Mouse (Mus musculus) kidney, embryonic 16.5 days (tissue): ENCODE measurements at regions not wholly inside any gene's neighbourhood (a gene's known extent, or its start where the extent isn't known, plus 50 kb on each side); places are given as distances from the start of the nearest gene placed in this dataset.

ENCODE experiments used
- ATAC-seq: fragments of 200-750 bp; cut with Nextera tagmentation; 2 replicates; pipeline ENCODE4 v1.8.0; 2017; ENCODE audit warnings: moderate TSS enrichment; ENCODE audit not compliant: low FRiP score, low TSS enrichment
- H3K27ac ChIP-seq: fragments of 300-500 bp; sonication (generic); 2 replicates; pipeline ENCODE4 v1.5.1; 2014; ENCODE audit warnings: low read length
- H3K27me3 ChIP-seq: fragments of 300-500 bp; sonication (generic); 2 replicates; pipeline ENCODE4 v1.6.1; 2014; ENCODE audit warnings: low read length, control low read depth, mixed read lengths; ENCODE audit not compliant: insufficient read depth
- H3K36me3 ChIP-seq: fragments of 300-500 bp; sonication (generic); 2 replicates; pipeline ENCODE4 v1.6.1; 2014; ENCODE audit warnings: low read length, control low read depth, mixed read lengths; ENCODE audit not compliant: insufficient read depth
- H3K4me1 ChIP-seq: fragments of 300-500 bp; sonication (generic); 2 replicates; pipeline ENCODE4 v1.6.1; 2014; ENCODE audit warnings: low read length, control low read depth, mixed read lengths; ENCODE audit not compliant: insufficient read depth
- H3K4me2 ChIP-seq: fragments of 300-500 bp; sonication (generic); replicated peaks from 2 replicates; pipeline ENCODE4 v1.6.1; 2014; ENCODE audit warnings: low read depth, low read length
- H3K4me3 ChIP-seq: fragments of 300-500 bp; sonication (generic); 2 replicates; pipeline ENCODE4 v1.5.1; 2014; ENCODE audit warnings: mild to moderate bottlenecking, low read length
- H3K9ac ChIP-seq: fragments of 300-500 bp; sonication (generic); replicated peaks from 2 replicates; pipeline ENCODE4 v1.6.1; 2014; ENCODE audit warnings: low read length
- H3K9me3 ChIP-seq: fragments of 300-500 bp; sonication (generic); 2 replicates; pipeline ENCODE4 v1.6.1; 2016; ENCODE audit warnings: low read length, control low read depth
- WGBS: fragments of 180-500 bp; shearing (Covaris S2); extraction: QIAGEN DNeasy Blood & Tissue Kit; methylation state at CpG from one replicate; pipeline ENCODE4 v1.1.7; 2014; 5-methylcytosine and 5-hydroxymethylcytosine counted together

- ATAC-seq: no peak
- no peaks in the 10 kb centered on the region for H3K9me3 ChIP-seq
- no peak overlapping the region for H3K27ac ChIP-seq
- H3K36me3 ChIP-seq: no peaks in the 10 kb centered on the region
- H3K4me2 ChIP-seq: no peak overlapping the region
- H3K27me3 ChIP-seq: no peaks in the 10 kb centered on the region
- H3K4me1 ChIP-seq: no peaks in the 10 kb centered on the region
- H3K9ac ChIP-seq: no peak overlapping the region
- H3K4me3 ChIP-seq: no peak overlapping the region
- 63% methylated on average over 6 of the region's 6 CpGs for WGBS
Observed at GRCm38 (mm10) chr9:46512276-46513051, 192.7 kb upstream of the 4931429L15Rik start.

GRCm38 (mm10) chr9:46511307-46511706 lies 191.5 kb upstream of the 4931429L15Rik start:
- no peak for ATAC-seq
- WGBS: 63% methylated on average over 6 of the region's 6 CpGs
- no peak overlapping the region for H3K4me3 ChIP-seq
- H3K4me2 ChIP-seq: no peak overlapping the region
- no peaks in the 10 kb centered on the region for H3K4me1 ChIP-seq
- H3K27ac ChIP-seq: no peak overlapping the region
- no peaks in the 10 kb centered on the region for H3K9me3 ChIP-seq
- no peak overlapping the region for H3K9ac ChIP-seq
- no peaks in the 10 kb centered on the region for H3K27me3 ChIP-seq
- no peaks in the 10 kb centered on the region for H3K36me3 ChIP-seq

- Histone ChIP-seq H3K9me3 (no peaks in the 10 kb centered on the region), H3K4me2 (no peak overlapping the region), H3K27me3 (no peaks in the 10 kb centered on the region), H3K36me3 (no peaks in the 10 kb centered on the region), H3K27ac (no peak overlapping the region), H3K4me1 (no peaks in the 10 kb centered on the region), H3K4me3 (no peak overlapping the region), H3K9ac (no peak overlapping the region)
- ATAC-seq: no peak
- 66% methylated on average over 5 of the region's 5 CpGs for WGBS
Observed at GRCm38 (mm10) chr9:46509896-46510295, 190.1 kb upstream of the 4931429L15Rik start.

GRCm38 (mm10) chr9:46509458-46509857 lies 189.7 kb upstream of the 4931429L15Rik start:
- Histone ChIP-seq H3K27me3 (no peaks in the 10 kb centered on the region), H3K27ac (no peak overlapping the region), H3K4me2 (no peak overlapping the region), H3K9ac (no peak overlapping the region), H3K9me3 (no peaks in the 10 kb centered on the region), H3K36me3 (no peaks in the 10 kb centered on the region), H3K4me3 (no peak overlapping the region), H3K4me1 (no peaks in the 10 kb centered on the region)
- WGBS: 15% methylated on average over 5 of the region's 5 CpGs
- ATAC-seq: no peak

- Histone ChIP-seq H3K27ac (no peak overlapping the region), H3K4me3 (no peak overlapping the region), H3K4me1 (no peaks in the 10 kb centered on the region), H3K9ac (no peak overlapping the region), H3K9me3 (no peaks in the 10 kb centered on the region), H3K4me2 (no peak overlapping the region), H3K36me3 (no peaks in the 10 kb centered on the region), H3K27me3 (no peaks in the 10 kb centered on the region)
- no peak for ATAC-seq
- 80% methylated on average over 4 of the region's 4 CpGs for WGBS
Observed at GRCm38 (mm10) chr9:46507036-46507435, 187.2 kb upstream of the 4931429L15Rik start.

- Histone ChIP-seq H3K27me3 (no peaks in the 10 kb centered on the region), H3K4me2 (no peak overlapping the region; the same call in 1 of the 2 replicates), H3K4me3 (no peak overlapping the region), H3K27ac (no peak overlapping the region), H3K9me3 (no peaks in the 10 kb centered on the region), H3K36me3 (no peaks in the 10 kb centered on the region), H3K4me1 (no peaks in the 10 kb centered on the region), H3K9ac (no peak overlapping the region)
- 20% methylated on average over 12 of the region's 12 CpGs for WGBS
- no peak for ATAC-seq
Observed at GRCm38 (mm10) chr9:46504536-46504935, 184.8 kb upstream of the 4931429L15Rik start.

GRCm38 (mm10) chr9:46504133-46504416 lies 184.3 kb upstream of the 4931429L15Rik start:
- Histone ChIP-seq H3K4me1 (no peaks in the 10 kb centered on the region), H3K4me2 (no peak overlapping the region), H3K27ac (no peak overlapping the region), H3K36me3 (no peaks in the 10 kb centered on the region), H3K4me3 (no peak overlapping the region), H3K27me3 (no peaks in the 10 kb centered on the region), H3K9me3 (no peaks in the 10 kb centered on the region), H3K9ac (no peak overlapping the region)
- WGBS: 63% methylated on average over 3 of the region's 3 CpGs
- ATAC-seq: no peak

GRCm38 (mm10) chr9:46503321-46504132 lies 183.7 kb upstream of the 4931429L15Rik start:
- H3K4me2 ChIP-seq: no peak overlapping the region

GRCm38 (mm10) chr9:46499426-46499825 lies 179.6 kb upstream of the 4931429L15Rik start:
- no peaks in the 10 kb centered on the region for H3K36me3 ChIP-seq
- WGBS: 20% methylated on average over 2 of the region's 2 CpGs
- no peak for ATAC-seq

More at GRCm38 (mm10) chr9:46503321-46504132, 183.7 kb upstream of the 4931429L15Rik start:
- H3K9ac ChIP-seq: no peak overlapping the region
- H3K4me1 ChIP-seq: no peaks in the 10 kb centered on the region
- no peaks in the 10 kb centered on the region for H3K27me3 ChIP-seq
- no peaks in the 10 kb centered on the region for H3K9me3 ChIP-seq
- ATAC-seq: no peak
- H3K36me3 ChIP-seq: no peaks in the 10 kb centered on the region
- H3K4me3 ChIP-seq: no peak overlapping the region
- no peak overlapping the region for H3K27ac ChIP-seq
- WGBS: 84% methylated on average over 8 of the region's 8 CpGs

GRCm38 (mm10) chr9:46498861-46499260 lies 179.1 kb upstream of the 4931429L15Rik start:
- Histone ChIP-seq H3K27me3 (no peaks in the 10 kb centered on the region), H3K27ac (no peak overlapping the region), H3K36me3 (no peaks in the 10 kb centered on the region), H3K4me2 (no peak overlapping the region), H3K4me1 (peaks cover 10% of the 10 kb centered on the region), H3K4me3 (no peak overlapping the region), H3K9ac (no peak overlapping the region), H3K9me3 (no peaks in the 10 kb centered on the region)
- 60% methylated on average over 5 of the region's 5 CpGs for WGBS
- no peak for ATAC-seq

More at GRCm38 (mm10) chr9:46499426-46499825, 179.6 kb upstream of the 4931429L15Rik start:
- Histone ChIP-seq H3K27me3 (no peaks in the 10 kb centered on the region), H3K9ac (no peak overlapping the region), H3K27ac (no peak overlapping the region), H3K4me3 (no peak overlapping the region), H3K9me3 (no peaks in the 10 kb centered on the region), H3K4me2 (no peak overlapping the region), H3K4me1 (peaks cover 10% of the 10 kb centered on the region)
